Mouse (Mus musculus) embryonic facial prominence, embryonic 14.5 days (tissue): ENCODE data around the gene Cd3g. TPM values are rescaled to one million over a fixed set of nuclear protein-coding genes. Genes with fewer than 3 reads are reported as not detected.
"Not testable (repeated sequence)": the region's sequence is repeated elsewhere in the genome, so short reads cannot be mapped to it uniquely, and the experiment has no call there.

Experiments used
- ATAC-seq: fragments of 200-750 bp; cut with Nextera tagmentation; 2 replicates; pipeline ENCODE4 v1.8.0; 2017; ENCODE audit warnings: low read depth, moderate number of reproducible peaks, moderate TSS enrichment
- DNase-seq: peaks from one replicate; pipeline ENCODE4 v3.0.0-alpha.2; 2015; ENCODE audit warnings: low spot score
- H3K27ac ChIP-seq: fragments of 300-500 bp; sonication (generic); replicated peaks from 2 replicates; pipeline ENCODE4 v1.5.1; 2014; ENCODE audit warnings: low read depth, mild to moderate bottlenecking, low read length, moderate library complexity
- H3K27me3 ChIP-seq: fragments of 300-500 bp; sonication (generic); replicated peaks from 2 replicates; pipeline ENCODE4 v1.6.1; 2014; ENCODE audit warnings: low read length; ENCODE audit not compliant: control insufficient read depth, insufficient read depth
- H3K36me3 ChIP-seq: fragments of 300-500 bp; sonication (generic); 2 replicates; pipeline ENCODE4 v1.6.1; 2014; ENCODE audit warnings: low read length, mixed read lengths; ENCODE audit not compliant: control insufficient read depth, insufficient read depth
- H3K4me1 ChIP-seq: fragments of 300-500 bp; sonication (generic); 2 replicates; pipeline ENCODE4 v1.6.1; 2014; ENCODE audit warnings: antibody characterized with exemption, low read length; ENCODE audit not compliant: control insufficient read depth, insufficient read depth
- H3K4me2 ChIP-seq: fragments of 300-500 bp; sonication (generic); 2 replicates; pipeline ENCODE4 v1.6.1; 2014; ENCODE audit warnings: low read depth, mild to moderate bottlenecking, low read length, moderate library complexity, mixed read lengths
- H3K4me3 ChIP-seq: fragments of 300-500 bp; sonication (generic); 2 replicates; pipeline ENCODE4 v1.5.1; 2014; ENCODE audit warnings: low read depth, mild to moderate bottlenecking, low read length
- H3K9ac ChIP-seq: fragments of 300-500 bp; sonication (generic); 2 replicates; pipeline ENCODE4 v1.6.1; 2014; ENCODE audit warnings: low read depth, mild to moderate bottlenecking, low read length, moderate library complexity, mixed read lengths
- H3K9me3 ChIP-seq: fragments of 300-500 bp; sonication (generic); 2 replicates; pipeline ENCODE4 v1.6.1; 2016; ENCODE audit warnings: low read length; ENCODE audit not compliant: control insufficient read depth
- WGBS: fragments of 180-500 bp; shearing (Covaris S2); extraction: QIAGEN DNeasy Blood & Tissue Kit; methylation state at CpG from one replicate; pipeline ENCODE4 v1.1.7; 2014; 5-methylcytosine and 5-hydroxymethylcytosine counted together
- polyA plus RNA-seq: library from polyadenylated mRNA; unstranded; fragments of >200 nt; fragmentation: Nextera tagmentation; extraction: Ambion mirVana; gene quantifications from 2 replicates; pipeline ENCODE4 v1.2.1, GENCODE M21; 2014

Cd3g gene
- polyA plus RNA-seq, 1 experiment from 2014 or later: 0.67 TPM

DNA sequence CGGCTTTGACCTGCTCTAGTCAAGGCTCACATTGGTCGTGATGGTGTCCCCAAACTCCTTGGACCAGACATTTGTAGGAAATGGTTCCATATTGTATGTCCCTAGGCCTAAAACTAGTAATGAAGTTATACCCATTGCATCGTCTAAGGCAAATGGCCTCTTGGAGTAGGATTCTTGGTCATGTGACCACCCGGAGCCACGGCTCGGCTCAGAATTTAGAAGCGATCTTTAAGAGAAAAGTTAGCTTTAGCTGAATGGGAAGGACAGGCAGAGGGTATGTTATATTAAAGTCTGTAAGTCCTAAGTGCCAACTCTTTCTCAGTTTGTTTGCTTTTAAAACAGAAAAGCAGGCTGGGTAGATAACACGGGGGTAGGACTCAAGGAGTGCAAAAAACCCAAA lies 1.9 kb upstream of the Cd3g start:
- Histone ChIP-seq H3K9me3 (no peaks in the 10 kb centered on the region), H3K36me3 (no peaks in the 10 kb centered on the region), H3K9ac (no peak overlapping the region), H3K27me3 (peaks cover 3% of the 10 kb centered on the region; the same call in 1 of the 2 replicates), H3K4me1 (no peaks in the 10 kb centered on the region), H3K27ac (no peak overlapping the region), H3K4me3 (no peak overlapping the region), H3K4me2 (no peak overlapping the region)
- 91% methylated on average over 8 of the region's 8 CpGs for WGBS
- no peak for ATAC-seq
- DNase-seq: no peak

DNA sequence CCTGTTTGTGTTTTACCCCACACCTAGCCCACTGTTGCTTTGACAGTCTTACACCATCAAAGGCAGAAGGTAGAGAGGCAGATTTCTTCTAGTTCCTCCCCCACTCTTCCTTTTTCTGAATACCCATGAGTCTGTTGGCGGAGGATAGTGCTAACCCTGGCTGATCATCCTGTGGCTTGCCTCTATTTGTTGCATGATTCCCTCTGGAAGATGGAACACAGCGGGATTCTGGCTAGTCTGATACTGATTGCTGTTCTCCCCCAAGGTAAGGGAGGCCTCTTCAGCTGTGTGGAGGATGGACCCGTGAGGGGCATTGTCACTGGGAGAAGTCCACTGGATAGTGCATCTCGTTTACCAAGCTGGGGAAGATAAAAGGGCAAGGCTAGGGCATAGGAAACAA lies 1.4 kb upstream of the Cd3g start, which contains the start of gene Cd3d:
Cd3d (plus strand) TSS at position 111 of the 400 bp plus-strand sequence.
- Histone ChIP-seq H3K4me3 (no peak within 1 kb of the TSS), H3K9ac (no peak within 1 kb of the TSS), H3K36me3 (no peaks in the 10 kb centered on the region), H3K4me1 (no peaks in the 10 kb centered on the region), H3K9me3 (no peaks in the 10 kb centered on the region), H3K27ac (no peak within 1 kb of the TSS), H3K27me3 (peaks cover 3% of the 10 kb centered on the region; the same call in 1 of the 2 replicates), H3K4me2 (no peak within 1 kb of the TSS)
- DNase-seq (no peak), ATAC-seq (no peak)
- 72% methylated on average over 4 of the region's 4 CpGs for WGBS

GRCm38 (mm10) chr9:44981104-44981503 lies 873 bp upstream of the Cd3g start:
- Histone ChIP-seq H3K27me3 (peaks cover 7% of the 10 kb centered on the region), H3K4me2 (no peak overlapping the region), H3K36me3 (no peaks in the 10 kb centered on the region), H3K4me1 (no peaks in the 10 kb centered on the region), H3K9me3 (no peaks in the 10 kb centered on the region), H3K27ac (no peak overlapping the region), H3K9ac (no peak overlapping the region), H3K4me3 (no peak overlapping the region)
- WGBS: 81% methylated on average over 2 of the region's 2 CpGs
- ATAC-seq (no peak), DNase-seq (no peak)

- Histone ChIP-seq H3K27ac (no peak overlapping the region), H3K4me2 (no peak overlapping the region), H3K4me1 (no peaks in the 10 kb centered on the region), H3K9me3 (no peaks in the 10 kb centered on the region), H3K36me3 (no peaks in the 10 kb centered on the region), H3K9ac (no peak overlapping the region), H3K27me3 (peaks cover 9% of the 10 kb centered on the region), H3K4me3 (no peak overlapping the region)
- no peak for DNase-seq
- ATAC-seq: no peak
- WGBS: 71% methylated on average over 7 of the region's 7 CpGs
Observed at GRCm38 (mm10) chr9:44979806-44980205, 425 bp downstream of the Cd3g start.

GRCm38 (mm10) chr9:44977813-44978212 lies 2.4 kb downstream of the Cd3g start:
- H3K4me1 ChIP-seq: no peaks in the 10 kb centered on the region
- H3K9me3 ChIP-seq: no peaks in the 10 kb centered on the region
- DNase-seq: no peak
- ATAC-seq: no peak
- H3K36me3 ChIP-seq: no peaks in the 10 kb centered on the region
- H3K27ac ChIP-seq: no peak overlapping the region
- WGBS: 72% methylated on average over 6 of the region's 6 CpGs
- H3K4me2 ChIP-seq: no peak overlapping the region
- peaks cover 18% of the 10 kb centered on the region for H3K27me3 ChIP-seq
- no peak overlapping the region for H3K9ac ChIP-seq
- no peak overlapping the region for H3K4me3 ChIP-seq

- WGBS: 95% methylated on average over 1 of the region's 1 CpGs
- no peak overlapping the region for H3K4me3 ChIP-seq
- H3K4me1 ChIP-seq: peaks cover 7% of the 10 kb centered on the region
- no peaks in the 10 kb centered on the region for H3K36me3 ChIP-seq
- no peak overlapping the region for H3K27ac ChIP-seq
- no peak overlapping the region for H3K4me2 ChIP-seq
- ATAC-seq (no peak), DNase-seq (no peak)
- H3K9me3 ChIP-seq: no peaks in the 10 kb centered on the region
- peaks cover 9% of the 10 kb centered on the region; the same call in 1 of the 2 replicates for H3K27me3 ChIP-seq
- no peak overlapping the region for H3K9ac ChIP-seq
Observed at GRCm38 (mm10) chr9:44969450-44969849, 10.8 kb downstream of the Cd3g start.

GRCm38 (mm10) chr9:44967763-44968162 lies 12.5 kb downstream of the Cd3g start:
- not testable (repeated sequence) for H3K27ac ChIP-seq, H3K4me3 ChIP-seq, H3K27me3 ChIP-seq, H3K4me2 ChIP-seq, H3K36me3 ChIP-seq, H3K9ac ChIP-seq, H3K9me3 ChIP-seq, DNase-seq, ATAC-seq
- 81% methylated on average over 5 of the region's 5 CpGs for WGBS
- peaks cover 11% of the 10 kb centered on the region for H3K4me1 ChIP-seq

DNA sequence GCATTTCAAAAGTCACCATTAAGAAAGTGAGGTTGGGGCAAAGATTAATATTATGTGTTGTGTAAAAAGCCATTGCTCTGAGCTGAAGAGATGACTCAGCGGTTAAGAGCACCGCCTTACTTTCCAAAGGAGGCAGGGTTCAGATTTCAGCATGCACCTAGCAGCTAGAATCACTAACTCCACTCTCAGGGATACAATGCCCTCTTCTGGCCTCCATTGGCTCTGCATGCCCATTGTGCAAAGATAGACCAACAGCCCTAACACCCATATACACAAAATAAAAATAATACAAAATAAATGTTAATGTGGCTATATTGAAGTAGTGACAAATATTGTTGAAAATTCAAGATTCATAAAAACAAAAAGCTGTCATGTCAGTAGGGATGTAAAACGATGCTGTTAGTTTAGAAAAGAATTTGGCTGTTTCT lies 13.4 kb downstream of the Cd3g start:
- peak; percentile 58; the same call in 1 of the 2 replicates for ATAC-seq
- H3K27ac ChIP-seq: no peak overlapping the region
- WGBS: 24% methylated on average over 3 of the region's 3 CpGs

DNA sequence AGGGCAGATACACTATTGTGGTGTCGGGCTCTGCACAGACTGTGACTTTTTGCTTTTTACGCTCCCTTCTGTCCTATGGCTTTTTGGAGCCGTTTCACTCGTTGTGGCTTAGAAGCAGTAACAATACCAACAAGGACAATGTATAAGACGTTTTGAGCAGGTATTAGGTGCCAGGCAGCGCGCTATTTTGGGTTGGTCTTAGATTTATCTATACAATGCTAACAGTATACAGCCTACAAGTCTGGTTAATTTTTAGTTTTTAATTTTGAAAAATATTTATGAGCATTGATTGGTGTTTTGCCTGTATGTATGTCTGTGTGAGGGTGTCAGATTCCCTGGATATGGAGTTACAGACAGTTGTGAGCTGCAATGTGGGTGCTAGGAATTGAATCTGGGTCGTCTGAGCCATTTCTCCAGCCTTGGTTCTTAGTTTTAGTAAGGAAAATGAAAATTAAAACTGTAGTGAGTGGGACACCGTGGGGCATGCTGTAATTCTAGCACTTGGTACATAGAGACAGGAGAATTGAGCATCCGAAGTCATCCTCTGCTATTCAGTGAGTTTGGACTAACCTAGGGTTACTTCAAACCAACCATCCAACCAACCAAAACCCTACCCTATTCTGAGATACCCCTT lies 14.3 kb downstream of the Cd3g start:
- Histone ChIP-seq H3K9ac (peak overlapping the region; percentile 22), H3K27me3 (no peaks in the 10 kb centered on the region), H3K4me2 (peak overlapping the region; percentile 90), H3K36me3 (peaks cover 7% of the 10 kb centered on the region), H3K4me1 (peaks cover 11% of the 10 kb centered on the region), H3K4me3 (peak overlapping the region; percentile 93), H3K9me3 (no peaks in the 10 kb centered on the region), H3K27ac (peak overlapping the region; percentile 16; the same call in 1 of the 2 replicates)
- 12% methylated on average over 10 of the region's 10 CpGs for WGBS
- DNase-seq (no peak), ATAC-seq (no peak)

More for the DNA sequence above, 13.4 kb downstream of the Cd3g start:
- Histone ChIP-seq H3K4me2 (no peak overlapping the region), H3K9ac (no peak overlapping the region), H3K36me3 (peaks cover 3% of the 10 kb centered on the region), H3K9me3 (no peaks in the 10 kb centered on the region), H3K4me3 (no peak overlapping the region), H3K27me3 (no peaks in the 10 kb centered on the region), H3K4me1 (peaks cover 11% of the 10 kb centered on the region)
- peak; percentile 83 for DNase-seq
